Mouse (Mus musculus) C2C12 (cell line): Measurements from ENCODE around the gene Slc7a4. TPM values are rescaled to one million over a fixed set of nuclear protein-coding genes. Genes with fewer than 3 reads are reported as not detected.
"Not testable (repeated sequence)": the region's sequence is repeated elsewhere in the genome, so short reads cannot be mapped to it uniquely, and the experiment has no call there.

ENCODE experiments used
- H3K27me3 ChIP-seq: one replicate; pipeline ENCODE4 v1.6.1; 2011; ENCODE audit not compliant: control insufficient read depth, insufficient read depth, insufficient read length
- H3K36me3 ChIP-seq: one replicate; pipeline ENCODE4 v1.6.1; 2011; ENCODE audit not compliant: control insufficient read depth, insufficient read depth
- H3K4me3 ChIP-seq: one replicate; pipeline ENCODE4 v1.5.1; 2011; ENCODE audit warnings: mild to moderate bottlenecking, control low read depth; ENCODE audit not compliant: poor library complexity, insufficient read depth, severe bottlenecking
- H3K79me2 ChIP-seq: one replicate; pipeline ENCODE4 v1.6.1; 2011; ENCODE audit not compliant: control insufficient read depth, insufficient read depth
- H3K79me3 ChIP-seq: one replicate; pipeline ENCODE4 v1.6.1; 2011; ENCODE audit warnings: low read depth, control low read depth
- H3ac ChIP-seq: one replicate; pipeline ENCODE3; 2011; ENCODE audit warnings: low read depth; ENCODE audit not compliant: control insufficient read depth, insufficient read length
- CEBPB ChIP-seq: IDR thresholded peaks from one replicate; pipeline ENCODE4 v1.6.1; 2011; ENCODE audit warnings: low read depth, mild to moderate bottlenecking, control low read depth, moderate library complexity
- CTCF ChIP-seq: IDR thresholded peaks from one replicate; pipeline ENCODE4 v1.5.1; 2011; ENCODE audit not compliant: control insufficient read depth, insufficient read depth, insufficient read length
- FOSL1 ChIP-seq: IDR thresholded peaks from one replicate; pipeline ENCODE4 v1.8.0; 2011; ENCODE audit warnings: mild to moderate bottlenecking, low read length; ENCODE audit not compliant: poor library complexity, insufficient read depth, severe bottlenecking
- MAX ChIP-seq: IDR thresholded peaks from one replicate; pipeline ENCODE4 v1.6.1; 2011; ENCODE audit warnings: mild to moderate bottlenecking, control low read depth
- MYOD1 ChIP-seq: IDR thresholded peaks from one replicate; pipeline ENCODE4 v1.6.1; 2011; ENCODE audit warnings: low read depth; ENCODE audit not compliant: control insufficient read depth, insufficient read length
- MYOG ChIP-seq: IDR thresholded peaks from one replicate; pipeline ENCODE4 v1.6.1; 2011; ENCODE audit not compliant: control insufficient read depth, insufficient read length; ENCODE audit errors: extremely low read depth
- USF1 ChIP-seq: IDR thresholded peaks from one replicate; pipeline ENCODE4 v1.6.1; 2011; ENCODE audit warnings: low read depth, mild to moderate bottlenecking, control low read depth, moderate library complexity
- polyA plus RNA-seq: library from polyadenylated mRNA; unstranded; fragments of >200 nt; fragmentation: generic; extraction: Trizol; gene quantifications from one replicate; pipeline ENCODE4 v1.2.1, GENCODE M21; 2012; ENCODE audit warnings: missing spikeins

Slc7a4 gene
- polyA plus RNA-seq, 1 experiment: 1.4 TPM

DNA sequence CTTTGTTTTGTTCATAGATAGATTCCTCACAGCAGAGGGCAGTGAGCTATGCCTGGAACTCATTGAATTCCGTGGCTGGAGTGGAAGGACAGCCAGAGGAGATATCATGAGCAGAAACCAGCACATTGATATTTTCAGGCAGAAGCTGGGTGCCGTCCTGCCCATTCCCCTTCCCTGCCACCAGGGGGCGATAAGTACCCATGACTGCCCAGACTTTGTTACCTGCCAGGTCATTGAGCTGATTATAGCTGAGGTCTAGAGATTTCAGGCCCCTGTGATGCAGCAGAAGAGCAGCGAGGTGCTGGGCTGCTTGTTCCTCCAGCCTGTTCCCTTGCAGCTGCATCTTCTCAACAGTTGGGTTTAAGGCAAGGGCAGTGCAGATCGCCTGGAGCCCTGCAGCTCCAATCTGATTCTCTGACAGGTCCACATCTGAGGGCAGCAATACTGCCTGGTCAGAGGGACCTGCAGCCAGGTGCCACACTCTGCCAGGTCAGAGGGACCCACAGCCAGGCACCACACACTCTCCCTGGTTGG, 25.0 kb downstream of the Slc7a4 start:
- no peaks in the 10 kb centered on the region for H3K79me3 ChIP-seq
- no peak overlapping the region for H3K4me3 ChIP-seq
- no peaks in the 10 kb centered on the region for H3K27me3 ChIP-seq
- no peak overlapping the region for H3ac ChIP-seq
- no peaks in the 10 kb centered on the region for H3K36me3 ChIP-seq
- H3K79me2 ChIP-seq: no peaks in the 10 kb centered on the region
- TF ChIP-seq FOSL1: no peak
- peak; percentile 91 for TF ChIP-seq CTCF

DNA sequence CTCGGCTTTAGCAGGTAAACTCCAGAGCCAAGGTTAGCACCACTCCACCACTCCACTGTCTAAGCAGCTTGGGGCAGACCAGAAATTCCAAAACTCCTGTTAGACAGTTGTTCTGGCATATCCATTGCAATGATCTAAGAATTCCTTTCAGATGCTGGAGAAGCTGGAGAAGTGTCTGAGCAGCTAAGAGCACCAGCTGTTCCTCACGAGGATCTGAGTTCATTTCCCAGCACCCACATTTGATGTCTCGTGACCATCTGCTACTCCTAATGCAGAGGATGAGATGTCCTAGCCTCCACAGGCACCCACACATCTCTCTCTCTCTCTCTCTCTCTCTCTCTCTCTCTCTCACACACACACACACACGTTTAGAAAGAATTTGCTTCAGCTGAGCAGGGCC, 26.1 kb downstream of the Slc7a4 start:
- Histone ChIP-seq H3K36me3 (no peaks in the 10 kb centered on the region), H3K79me3 (no peaks in the 10 kb centered on the region), H3K4me3 (no peak overlapping the region), H3K27me3 (no peaks in the 10 kb centered on the region), H3ac (no peak overlapping the region), H3K79me2 (no peaks in the 10 kb centered on the region)
- TF ChIP-seq MYOD1 (no peak), MAX (no peak), CEBPB (no peak), USF1 (no peak), CTCF (no peak), MYOG (no peak), FOSL1 (no peak)

DNA sequence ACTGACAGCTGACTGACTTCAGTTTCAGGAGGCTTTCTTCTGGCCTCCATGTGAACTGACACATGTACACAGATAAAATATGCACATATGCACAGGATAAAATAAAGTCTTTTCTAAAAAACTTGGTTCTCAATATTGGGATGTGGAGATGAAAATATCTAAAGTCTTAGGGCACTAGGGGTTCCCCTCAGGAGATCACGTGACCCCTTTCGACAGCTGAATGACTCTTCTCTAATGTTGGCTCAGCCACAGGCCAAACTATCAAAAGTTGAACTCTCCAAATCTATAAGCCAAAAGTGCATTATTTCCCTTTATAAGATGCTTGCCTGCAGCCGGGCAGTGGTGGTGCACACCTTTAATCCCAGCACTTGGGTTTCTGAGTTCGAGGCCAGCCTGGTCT, 26.8 kb downstream of the Slc7a4 start:
- TF ChIP-seq FOSL1: no peak
- TF ChIP-seq USF1: peak; percentile 42
- TF ChIP-seq MYOG: no peak
- TF ChIP-seq MAX: no peak
- no peak for TF ChIP-seq CTCF
- TF ChIP-seq CEBPB: no peak
- no peak for TF ChIP-seq MYOD1
- no peak overlapping the region for H3ac ChIP-seq
- H3K36me3 ChIP-seq: no peaks in the 10 kb centered on the region
- no peak overlapping the region for H3K4me3 ChIP-seq
- no peaks in the 10 kb centered on the region for H3K79me2 ChIP-seq
- H3K27me3 ChIP-seq: no peaks in the 10 kb centered on the region
- no peaks in the 10 kb centered on the region for H3K79me3 ChIP-seq

DNA sequence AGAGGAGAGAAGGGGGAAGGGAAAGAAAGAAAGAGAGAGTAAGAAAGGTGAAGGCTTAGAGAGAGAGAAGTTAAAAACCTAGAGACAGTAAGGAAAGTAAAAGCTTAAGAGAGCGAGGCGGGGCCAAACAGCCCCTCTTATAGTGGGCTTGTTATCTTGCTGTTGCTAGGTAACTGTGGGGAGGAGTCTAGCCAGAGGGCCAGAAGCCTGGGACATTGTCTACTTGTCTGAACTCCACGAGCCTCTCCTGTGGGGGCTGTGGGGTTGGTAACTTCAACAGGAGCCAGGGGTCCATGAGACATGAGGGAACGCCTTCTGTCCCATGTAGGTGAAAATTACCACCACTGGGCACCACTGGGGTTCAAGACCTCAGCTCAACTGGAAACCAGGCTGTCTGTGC, 28.3 kb downstream of the Slc7a4 start:
- H3K79me2 ChIP-seq, H3K4me3 ChIP-seq, H3ac ChIP-seq, H3K79me3 ChIP-seq, H3K36me3 ChIP-seq, H3K27me3 ChIP-seq: not testable (repeated sequence)

DNA sequence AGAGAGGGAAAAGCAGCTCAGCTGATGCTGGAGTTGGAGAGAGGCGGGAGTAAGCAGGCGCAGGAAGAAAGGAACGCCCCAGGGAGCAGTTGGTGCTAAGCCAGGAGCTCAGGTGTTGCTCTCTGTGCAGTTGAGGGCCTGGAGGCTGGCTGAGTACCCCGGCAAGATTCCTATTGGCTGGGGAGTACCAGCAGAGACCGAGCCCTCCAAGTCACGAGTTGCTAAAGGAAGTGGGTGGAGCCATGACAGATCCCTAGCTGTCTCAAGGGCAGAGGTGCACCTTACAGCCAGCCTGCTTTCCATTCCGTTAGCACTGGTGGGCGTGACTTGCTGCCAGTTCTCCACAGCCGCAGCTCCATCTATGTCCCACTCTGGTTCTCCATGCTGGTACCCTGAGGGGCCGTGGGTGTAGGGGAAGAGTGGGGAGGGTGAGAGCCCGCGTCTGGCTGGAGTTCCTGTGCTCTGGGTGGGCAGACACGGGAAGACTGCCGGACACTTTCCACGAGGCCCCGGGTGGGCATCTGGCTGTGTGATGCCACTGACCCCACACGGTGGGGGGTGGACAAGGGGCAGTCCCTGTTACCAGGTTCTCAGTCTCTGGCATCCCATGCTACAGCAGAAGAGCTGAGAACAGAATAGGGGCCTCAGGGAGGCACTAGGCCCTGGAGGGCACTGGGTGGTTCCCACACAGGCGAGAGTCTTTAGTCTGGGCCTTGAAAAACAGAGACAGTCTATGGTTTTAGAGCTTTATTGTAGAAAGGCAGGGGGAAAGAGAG, 28.9 kb downstream of the Slc7a4 start:
- peak; percentile 10 for TF ChIP-seq USF1
- no peak for TF ChIP-seq MYOG
- H3K27me3 ChIP-seq: no peaks in the 10 kb centered on the region
- no peaks in the 10 kb centered on the region for H3K79me2 ChIP-seq
- H3ac ChIP-seq: no peak overlapping the region
- no peaks in the 10 kb centered on the region for H3K79me3 ChIP-seq
- no peak overlapping the region for H3K4me3 ChIP-seq
- no peaks in the 10 kb centered on the region for H3K36me3 ChIP-seq

DNA sequence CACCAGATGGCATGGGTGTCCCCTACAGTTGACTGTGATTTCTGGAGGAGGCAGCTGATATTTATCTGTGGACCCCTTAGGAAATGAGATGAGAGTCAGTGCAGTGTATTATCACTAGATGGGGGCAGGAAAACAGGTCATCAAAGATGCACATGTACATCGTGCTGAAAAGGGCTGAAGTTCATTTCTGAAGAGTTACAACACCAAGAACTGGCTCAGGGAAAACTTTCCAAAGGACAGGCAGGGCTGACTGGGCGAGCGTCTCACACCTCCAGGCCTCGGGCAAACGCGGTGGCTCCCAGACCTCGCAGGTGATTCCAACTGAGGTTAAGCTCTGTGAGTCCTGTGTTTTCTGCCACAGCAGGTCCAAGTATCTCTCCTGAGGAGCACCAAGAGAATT, 30.2 kb downstream of the Slc7a4 start:
- Histone ChIP-seq H3K4me3 (no peak overlapping the region), H3K36me3 (no peaks in the 10 kb centered on the region), H3K79me3 (no peaks in the 10 kb centered on the region), H3ac (no peak overlapping the region), H3K27me3 (no peaks in the 10 kb centered on the region), H3K79me2 (no peaks in the 10 kb centered on the region)
- TF ChIP-seq USF1 (no peak), CTCF (no peak)
